Mouse (Mus musculus): ENCODE data around the gene Ccl7.

DNA sequence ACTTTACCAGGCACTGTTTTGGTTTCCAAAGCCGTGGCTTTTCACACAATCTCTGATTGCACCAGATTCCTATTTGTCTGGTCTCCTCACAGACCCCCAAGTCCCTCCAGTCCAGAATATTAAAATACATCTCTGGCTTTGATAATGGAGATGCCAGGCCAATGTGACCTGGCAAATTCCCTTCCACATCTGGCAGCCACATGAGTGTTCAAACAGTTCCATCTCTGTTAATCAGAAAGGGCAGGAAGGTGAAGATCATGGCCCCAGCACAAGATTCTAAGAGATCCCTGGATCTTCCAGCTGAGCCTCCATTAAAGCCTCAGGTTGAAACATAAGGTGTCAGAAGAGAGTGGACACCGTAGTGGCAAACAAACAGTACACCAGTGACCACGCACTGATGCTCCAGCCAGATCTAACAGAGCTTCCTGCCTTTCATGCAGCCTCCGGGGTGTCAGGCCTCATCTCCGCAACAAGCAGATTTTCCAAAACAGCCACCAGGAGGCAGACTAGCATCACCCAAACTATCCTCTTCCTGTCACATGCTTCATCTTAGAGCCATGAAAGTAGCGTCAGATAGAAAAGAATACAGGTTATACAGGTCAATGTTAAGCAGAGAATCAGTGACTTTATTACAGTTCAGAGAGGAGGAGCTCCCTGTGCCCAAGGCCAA is 2.4 kb downstream of the Ccl7 start:
- TF ChIP-seq CTCF (IDR thresholded peaks at IDR 0.05; ENCODE audit: extremely low read depth, insufficient read depth, insufficient read length, insufficient replicate concordance) (no peak), POLR2A (IDR thresholded peaks at IDR 0.05; ENCODE audit: low read depth, low read length) (no peak)
